Mouse (Mus musculus) midbrain, embryonic 10.5 days (tissue): ENCODE measurements around the gene Spns2. TPM values are rescaled to one million over a fixed set of nuclear protein-coding genes. Genes with fewer than 3 reads are reported as not detected.

Experiments used
- DNase-seq: peaks from one replicate; pipeline ENCODE4 v3.0.0-alpha.2; 2017; ENCODE audit warnings: low spot score
- H3K27ac ChIP-seq: fragments of 300-500 bp; sonication (generic); replicated peaks from 2 replicates; pipeline ENCODE4 v1.5.1; 2016; ENCODE audit warnings: mild to moderate bottlenecking
- H3K27me3 ChIP-seq: fragments of 300-500 bp; sonication (generic); 2 replicates; pipeline ENCODE4 v1.6.1; 2016; ENCODE audit warnings: low read depth, mild to moderate bottlenecking; ENCODE audit not compliant: poor library complexity, severe bottlenecking
- H3K36me3 ChIP-seq: fragments of 300-500 bp; sonication (generic); 2 replicates; pipeline ENCODE4 v1.6.1; 2016; ENCODE audit warnings: mild to moderate bottlenecking, moderate library complexity
- H3K4me1 ChIP-seq: fragments of 300-500 bp; sonication (generic); 2 replicates; pipeline ENCODE4 v1.6.1; 2016
- H3K4me3 ChIP-seq: fragments of 300-500 bp; sonication (generic); 2 replicates; pipeline ENCODE4 v1.5.1; 2016; ENCODE audit warnings: mild to moderate bottlenecking, moderate library complexity
- H3K9me3 ChIP-seq: fragments of 300-500 bp; sonication (generic); replicated peaks from 2 replicates; pipeline ENCODE4 v1.6.1; 2016; ENCODE audit warnings: mild to moderate bottlenecking
- WGBS: fragments of 180-500 bp; shearing (Covaris S2); methylation state at CpG from one replicate; pipeline ENCODE4 v1.1.7; 2016; 5-methylcytosine and 5-hydroxymethylcytosine counted together
- polyA plus RNA-seq: library from polyadenylated mRNA; unstranded; fragments of >200 nt; fragmentation: Nextera tagmentation; extraction: Ambion mirVana; gene quantifications from 2 replicates; pipeline ENCODE4 v1.2.1, GENCODE M21; 2016

Gene Spns2
- polyA plus RNA-seq, 1 experiment from 2014 or later: 2.1 TPM

GRCm38 (mm10) chr11:72420460-72421122, 69.1 kb downstream of the Spns2 start:
- 86% methylated on average over 6 of the region's 6 CpGs for WGBS
- Histone ChIP-seq H3K27ac (no peak overlapping the region), H3K4me3 (no peak overlapping the region)

DNA sequence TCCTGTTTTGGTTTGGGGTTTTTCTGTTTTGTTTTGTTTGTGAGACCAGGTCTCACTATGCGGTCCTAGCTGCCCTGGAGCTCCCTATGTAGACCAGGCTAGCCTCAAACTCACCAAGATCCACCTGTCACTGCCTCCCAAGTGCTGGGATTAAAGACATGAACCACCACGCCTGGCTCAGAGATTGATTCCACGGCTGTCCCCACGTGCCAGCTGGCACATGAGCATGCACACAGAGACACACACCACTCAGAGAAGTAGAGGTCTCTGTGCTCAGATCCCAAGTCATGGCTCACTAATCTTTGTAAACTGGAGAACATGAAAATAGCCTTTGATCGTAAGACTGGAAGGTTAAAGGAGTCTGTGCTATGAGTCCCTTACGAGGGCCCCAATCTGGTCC, 70.7 kb downstream of the Spns2 start:
- DNase-seq: no peak
- no peaks in the 10 kb centered on the region for H3K9me3 ChIP-seq
- peaks cover 19% of the 10 kb centered on the region for H3K4me1 ChIP-seq
- H3K27me3 ChIP-seq: peaks cover 16% of the 10 kb centered on the region
- no peaks in the 10 kb centered on the region for H3K36me3 ChIP-seq
- 92% methylated on average over 6 of the region's 6 CpGs for WGBS
- no peak overlapping the region for H3K27ac ChIP-seq
- no peak overlapping the region for H3K4me3 ChIP-seq

More at GRCm38 (mm10) chr11:72420460-72421122, 69.1 kb downstream of the Spns2 start:
- Histone ChIP-seq H3K4me1 (peaks cover 19% of the 10 kb centered on the region), H3K9me3 (0 out of 2 replicates have a peak, but pooled peaks cover 3% of the 10 kb centered on the region), H3K27me3 (no peaks in the 10 kb centered on the region), H3K36me3 (no peaks in the 10 kb centered on the region)
- DNase-seq: no peak

DNA sequence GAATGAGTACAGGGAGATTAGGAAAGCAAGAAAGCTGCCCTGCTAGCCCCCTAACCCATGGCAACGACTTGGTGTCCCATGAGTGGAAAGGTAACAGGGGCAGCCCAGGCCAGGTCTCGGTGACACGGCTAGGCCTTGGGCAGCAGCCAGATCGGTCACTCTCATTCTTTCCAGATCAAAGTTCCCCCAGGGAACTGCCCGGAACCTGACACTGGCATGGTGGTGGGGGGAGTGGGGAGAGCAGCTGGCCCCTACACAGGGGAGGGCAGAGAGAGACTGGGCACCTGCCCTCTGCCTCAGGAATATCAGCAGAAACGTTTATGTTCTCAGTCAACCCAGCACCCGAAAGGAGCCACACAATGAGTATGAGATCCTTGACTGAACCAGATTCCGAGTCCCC, 71.5 kb downstream of the Spns2 start:
- Histone ChIP-seq H3K27me3 (peaks cover 24% of the 10 kb centered on the region), H3K4me3 (no peak overlapping the region), H3K36me3 (no peaks in the 10 kb centered on the region), H3K9me3 (no peaks in the 10 kb centered on the region), H3K4me1 (peaks cover 19% of the 10 kb centered on the region), H3K27ac (peak overlapping the region; percentile 73)
- DNase-seq: no peak
- 48% methylated on average over 8 of the region's 8 CpGs for WGBS

GRCm38 (mm10) chr11:72417376-72417775, 72.3 kb downstream of the Spns2 start:
- peak; percentile 35 for DNase-seq
- Histone ChIP-seq H3K4me1 (peaks cover 19% of the 10 kb centered on the region), H3K4me3 (no peak overlapping the region), H3K9me3 (no peaks in the 10 kb centered on the region), H3K27ac (peak overlapping the region; percentile 73), H3K36me3 (no peaks in the 10 kb centered on the region), H3K27me3 (peaks cover 32% of the 10 kb centered on the region)
- 2% methylated on average over 4 of the region's 4 CpGs for WGBS

GRCm38 (mm10) chr11:72416666-72417065, 73.0 kb downstream of the Spns2 start:
- peak overlapping the region; percentile 73 for H3K27ac ChIP-seq
- DNase-seq: no peak
- H3K4me3 ChIP-seq: no peak overlapping the region

DNA sequence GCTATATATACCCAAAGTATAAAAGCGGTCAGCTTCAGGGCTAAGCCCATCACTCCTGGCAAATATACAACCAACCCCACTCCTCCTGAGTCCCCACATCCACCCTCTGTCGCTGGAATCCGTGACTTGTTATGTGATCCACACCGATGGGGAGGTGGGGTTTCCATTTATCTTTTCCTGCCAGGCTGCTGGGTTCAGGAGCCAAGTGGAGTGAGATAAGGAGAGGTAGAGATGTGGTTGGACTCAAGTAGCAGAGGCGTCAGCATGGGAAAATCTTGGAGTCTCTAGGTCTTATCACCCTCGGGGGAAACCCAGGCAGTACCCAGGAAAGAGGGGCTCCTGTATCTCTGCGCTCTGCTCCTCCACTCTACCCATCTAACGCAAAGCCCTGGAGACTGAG, 74.5 kb downstream of the Spns2 start:
- H3K27ac ChIP-seq: no peak overlapping the region
- WGBS: 84% methylated on average over 8 of the region's 8 CpGs
- no peak for DNase-seq
- H3K4me3 ChIP-seq: no peak overlapping the region
- peaks cover 39% of the 10 kb centered on the region for H3K4me1 ChIP-seq
- no peaks in the 10 kb centered on the region for H3K9me3 ChIP-seq
- peaks cover 50% of the 10 kb centered on the region for H3K27me3 ChIP-seq
- no peaks in the 10 kb centered on the region for H3K36me3 ChIP-seq

More at GRCm38 (mm10) chr11:72416666-72417065, 73.0 kb downstream of the Spns2 start:
- Histone ChIP-seq H3K27me3 (peaks cover 39% of the 10 kb centered on the region), H3K36me3 (no peaks in the 10 kb centered on the region), H3K4me1 (peaks cover 24% of the 10 kb centered on the region), H3K9me3 (no peaks in the 10 kb centered on the region)
- WGBS: 84% methylated on average over 5 of the region's 5 CpGs

DNA sequence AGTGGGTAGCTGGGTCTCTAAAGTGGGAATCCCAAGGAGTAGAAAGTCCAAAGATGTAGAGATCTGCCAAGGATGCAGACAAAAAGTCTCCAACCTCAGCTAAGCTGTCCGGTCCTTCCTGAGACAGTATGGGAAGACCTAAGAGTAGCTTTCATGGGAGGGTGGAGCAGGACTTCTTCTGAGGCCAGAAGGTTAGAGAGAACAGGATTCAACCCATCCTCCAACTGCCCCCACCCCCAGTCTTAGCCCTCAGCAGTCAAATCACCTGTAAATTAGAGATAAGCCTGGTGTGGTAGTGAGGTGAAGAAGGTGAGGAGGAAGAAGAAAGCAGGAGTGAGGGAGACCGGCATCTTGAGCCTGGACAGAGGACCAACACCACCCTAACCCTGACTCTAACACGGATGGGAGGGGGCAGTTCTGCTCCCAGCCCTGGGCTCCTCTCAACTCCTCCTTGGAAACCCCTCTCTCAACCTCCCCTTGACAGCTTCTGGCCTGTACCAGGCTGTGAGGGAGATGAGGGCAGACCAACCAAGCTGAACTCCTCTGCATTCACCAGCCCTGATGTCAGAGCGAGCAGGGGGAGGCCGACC, 76.0 kb downstream of the Spns2 start:
- no peak overlapping the region for H3K27ac ChIP-seq
- 60% methylated on average over 5 of the region's 5 CpGs for WGBS
- peaks cover 65% of the 10 kb centered on the region for H3K27me3 ChIP-seq
- H3K36me3 ChIP-seq: no peaks in the 10 kb centered on the region
- H3K9me3 ChIP-seq: no peaks in the 10 kb centered on the region
- no peak overlapping the region for H3K4me3 ChIP-seq
- peaks cover 54% of the 10 kb centered on the region for H3K4me1 ChIP-seq
- no peak for DNase-seq

DNA sequence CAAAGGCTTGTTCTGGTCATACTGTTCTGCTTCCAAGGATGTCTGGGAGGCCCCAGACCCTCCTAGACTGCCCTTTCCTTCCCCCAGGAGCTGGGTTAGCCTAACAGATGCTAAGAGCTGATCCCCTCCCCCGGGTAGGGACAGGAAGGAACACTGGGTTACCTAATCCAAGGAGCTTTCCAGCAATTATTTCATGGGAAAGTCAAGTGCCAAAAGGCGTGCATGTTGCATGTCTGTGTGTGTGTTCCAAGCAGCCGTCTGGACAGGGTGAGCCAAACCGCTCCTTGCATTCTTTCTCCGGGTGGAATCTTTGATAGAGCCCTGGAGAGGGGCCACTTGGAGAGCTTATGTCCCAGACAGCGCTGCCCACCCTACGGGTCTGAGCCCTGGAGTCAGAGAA, 76.7 kb downstream of the Spns2 start:
- Histone ChIP-seq H3K36me3 (no peaks in the 10 kb centered on the region), H3K27me3 (peaks cover 71% of the 10 kb centered on the region), H3K9me3 (no peaks in the 10 kb centered on the region), H3K4me3 (no peak overlapping the region), H3K27ac (no peak overlapping the region), H3K4me1 (peaks cover 56% of the 10 kb centered on the region)
- DNase-seq: no peak
- WGBS: 78% methylated on average over 7 of the region's 7 CpGs

- Histone ChIP-seq H3K36me3 (no peaks in the 10 kb centered on the region), H3K27me3 (peaks cover 80% of the 10 kb centered on the region), H3K9me3 (no peaks in the 10 kb centered on the region), H3K4me1 (peaks cover 56% of the 10 kb centered on the region), H3K27ac (no peak overlapping the region), H3K4me3 (peak overlapping the region; percentile 75)
- WGBS: 34% methylated on average over 9 of the region's 9 CpGs
- DNase-seq: no peak
These were observed 77.8 kb downstream of the Spns2 start for GRCm38 (mm10) chr11:72411945-72412344.

- Histone ChIP-seq H3K27me3 (peaks cover 86% of the 10 kb centered on the region), H3K9me3 (no peaks in the 10 kb centered on the region), H3K27ac (peak within 1 kb of the TSS; percentile 83), H3K4me3 (peak within 1 kb of the TSS; percentile 75), H3K4me1 (peaks cover 59% of the 10 kb centered on the region), H3K36me3 (no peaks in the 10 kb centered on the region)
- WGBS: under 1% methylated on average over 85 of the region's 86 CpGs
- DNase-seq: peak; percentile 89
These were observed 78.4 kb downstream of the Spns2 start, which contains the start of gene Smtnl2 for GRCm38 (mm10) chr11:72411093-72411921. TSS of gene Smtnl2 (minus strand) at chr11:72411713.

GRCm38 (mm10) chr11:72410521-72411092, 79.1 kb downstream of the Spns2 start:
- peaks cover 61% of the 10 kb centered on the region for H3K4me1 ChIP-seq
- H3K27me3 ChIP-seq: peaks cover 86% of the 10 kb centered on the region
- H3K9me3 ChIP-seq: no peaks in the 10 kb centered on the region
- peak overlapping the region; percentile 83 for H3K27ac ChIP-seq
- no peaks in the 10 kb centered on the region for H3K36me3 ChIP-seq
- DNase-seq: peak; percentile 59
- peak overlapping the region; percentile 75 for H3K4me3 ChIP-seq
- WGBS: 1% methylated on average over 25 of the region's 25 CpGs

DNA sequence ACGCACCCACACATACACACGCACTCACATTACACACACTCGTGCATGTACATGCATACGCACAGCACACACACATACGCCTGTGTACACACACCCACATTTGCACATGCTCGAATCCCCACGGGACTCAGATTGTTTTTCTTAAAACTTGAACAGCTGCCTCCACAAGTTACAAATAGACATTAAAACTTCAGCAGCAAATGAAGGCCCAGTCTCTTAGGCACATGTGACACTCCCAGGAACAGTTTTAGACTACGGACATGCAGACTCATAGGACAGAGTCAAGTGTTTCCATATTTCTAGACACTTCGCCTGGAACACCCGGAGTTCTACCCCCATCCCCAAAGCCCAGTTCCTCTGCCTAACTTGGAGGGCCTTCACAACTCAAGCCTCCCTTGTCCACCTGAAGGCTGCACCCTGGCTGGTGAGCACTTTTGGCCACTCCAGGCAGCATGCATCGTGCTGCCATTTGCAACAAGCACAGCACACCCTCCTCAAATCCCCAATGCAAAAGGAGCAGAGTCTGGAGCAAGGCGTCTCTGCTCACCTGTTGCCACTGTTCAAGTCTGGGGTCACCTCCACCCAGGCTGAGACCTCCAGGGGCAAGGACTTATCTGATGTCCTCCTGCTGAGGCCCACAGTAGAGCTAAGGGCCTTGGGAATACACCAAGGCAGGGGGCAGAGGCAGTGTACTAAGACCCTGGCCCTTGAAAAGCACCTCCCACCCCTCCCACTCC, 79.9 kb downstream of the Spns2 start:
- 76% methylated on average over 12 of the region's 12 CpGs for WGBS
- Histone ChIP-seq H3K4me1 (peaks cover 61% of the 10 kb centered on the region), H3K9me3 (no peaks in the 10 kb centered on the region), H3K4me3 (peak overlapping the region; percentile 75), H3K27me3 (peaks cover 78% of the 10 kb centered on the region), H3K27ac (no peak overlapping the region), H3K36me3 (no peaks in the 10 kb centered on the region)
- DNase-seq: no peak
